Mouse (Mus musculus) midbrain, embryonic 16.5 days (tissue): ENCODE measurements around the gene Cx3cl1. TPM values are rescaled to one million over a fixed set of nuclear protein-coding genes. Genes with fewer than 3 reads are reported as not detected.

Experiments
- ATAC-seq: fragments of 200-750 bp; cut with Nextera tagmentation; 2 replicates; pipeline ENCODE4 v1.8.0; 2017; ENCODE audit warnings: moderate TSS enrichment
- H3K27ac ChIP-seq: fragments of 300-500 bp; sonication (generic); 2 replicates; pipeline ENCODE4 v1.5.1; 2014; ENCODE audit warnings: mild to moderate bottlenecking, low read length, mixed read lengths
- H3K27me3 ChIP-seq: fragments of 300-500 bp; sonication (generic); 2 replicates; pipeline ENCODE4 v1.6.1; 2014; ENCODE audit warnings: low read depth, low read length, mixed read lengths; ENCODE audit not compliant: control insufficient read depth, insufficient read depth
- H3K36me3 ChIP-seq: fragments of 300-500 bp; sonication (generic); 2 replicates; pipeline ENCODE4 v1.6.1; 2014; ENCODE audit warnings: mild to moderate bottlenecking, low read length, moderate library complexity, mixed read lengths; ENCODE audit not compliant: control insufficient read depth, insufficient read depth
- H3K4me1 ChIP-seq: fragments of 300-500 bp; sonication (generic); 2 replicates; pipeline ENCODE4 v1.6.1; 2014; ENCODE audit warnings: mild to moderate bottlenecking, low read length, mixed read lengths; ENCODE audit not compliant: control insufficient read depth, insufficient read depth
- H3K4me2 ChIP-seq: fragments of 300-500 bp; sonication (generic); 2 replicates; pipeline ENCODE4 v1.6.1; 2014; ENCODE audit warnings: mild to moderate bottlenecking, low read length, mixed read lengths
- H3K4me3 ChIP-seq: fragments of 300-500 bp; sonication (generic); 2 replicates; pipeline ENCODE4 v1.5.1; 2014; ENCODE audit warnings: low read depth, mild to moderate bottlenecking, low read length, moderate library complexity, mixed read lengths
- H3K9ac ChIP-seq: fragments of 300-500 bp; sonication (generic); 2 replicates; pipeline ENCODE4 v1.6.1; 2014; ENCODE audit warnings: low read depth, low read length, mixed read lengths
- H3K9me3 ChIP-seq: fragments of 300-500 bp; sonication (generic); replicated peaks from 2 replicates; pipeline ENCODE4 v1.6.1; 2014; ENCODE audit warnings: mild to moderate bottlenecking, low read length, mixed read lengths; ENCODE audit not compliant: control insufficient read depth, poor library complexity, severe bottlenecking
- WGBS: fragments of 180-500 bp; shearing (Covaris S2); extraction: QIAGEN DNeasy Blood & Tissue Kit; methylation state at CpG from one replicate; pipeline ENCODE4 v1.1.7; 2014; 5-methylcytosine and 5-hydroxymethylcytosine counted together
- polyA plus RNA-seq: library from polyadenylated mRNA; unstranded; fragments of >200 nt; fragmentation: Nextera tagmentation; extraction: Ambion mirVana; gene quantifications from 2 replicates; pipeline ENCODE4 v1.2.1, GENCODE M21; 2015

The Cx3cl1 gene
- polyA plus RNA-seq, 1 experiment from 2014 or later: 55.8 TPM

DNA sequence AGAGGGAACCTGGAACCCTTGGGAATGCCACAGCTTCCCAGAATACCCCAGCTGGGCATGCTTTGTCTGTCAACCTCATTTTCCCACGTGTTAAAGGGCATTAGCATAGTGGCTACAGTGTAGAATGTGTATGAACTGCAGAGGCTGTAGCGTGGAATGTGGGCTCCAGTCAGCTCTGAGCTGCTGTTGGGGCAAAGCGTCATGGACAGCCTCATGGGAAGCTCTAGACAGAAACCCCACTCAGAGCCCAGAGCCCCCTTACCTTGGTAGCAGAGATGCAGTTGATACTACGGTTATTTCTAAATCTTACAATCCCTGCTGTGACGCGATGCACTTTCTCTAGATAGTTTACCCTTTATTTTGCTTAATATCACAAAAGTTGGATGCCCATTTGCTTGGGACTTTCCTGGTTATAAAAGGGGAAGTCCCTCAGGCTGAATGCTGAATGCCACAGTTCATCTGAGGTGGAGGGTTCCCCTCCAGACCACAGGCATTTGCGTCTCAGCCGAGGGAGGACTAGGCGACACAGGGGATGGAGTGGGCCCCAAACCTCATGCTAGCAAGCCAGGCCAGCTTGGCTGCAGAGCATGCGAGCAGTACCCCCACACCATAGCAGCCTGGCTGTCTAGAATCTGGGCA is 7.2 kb downstream of the Cx3cl1 start:
- 73% methylated on average over 10 of the region's 10 CpGs for WGBS

DNA sequence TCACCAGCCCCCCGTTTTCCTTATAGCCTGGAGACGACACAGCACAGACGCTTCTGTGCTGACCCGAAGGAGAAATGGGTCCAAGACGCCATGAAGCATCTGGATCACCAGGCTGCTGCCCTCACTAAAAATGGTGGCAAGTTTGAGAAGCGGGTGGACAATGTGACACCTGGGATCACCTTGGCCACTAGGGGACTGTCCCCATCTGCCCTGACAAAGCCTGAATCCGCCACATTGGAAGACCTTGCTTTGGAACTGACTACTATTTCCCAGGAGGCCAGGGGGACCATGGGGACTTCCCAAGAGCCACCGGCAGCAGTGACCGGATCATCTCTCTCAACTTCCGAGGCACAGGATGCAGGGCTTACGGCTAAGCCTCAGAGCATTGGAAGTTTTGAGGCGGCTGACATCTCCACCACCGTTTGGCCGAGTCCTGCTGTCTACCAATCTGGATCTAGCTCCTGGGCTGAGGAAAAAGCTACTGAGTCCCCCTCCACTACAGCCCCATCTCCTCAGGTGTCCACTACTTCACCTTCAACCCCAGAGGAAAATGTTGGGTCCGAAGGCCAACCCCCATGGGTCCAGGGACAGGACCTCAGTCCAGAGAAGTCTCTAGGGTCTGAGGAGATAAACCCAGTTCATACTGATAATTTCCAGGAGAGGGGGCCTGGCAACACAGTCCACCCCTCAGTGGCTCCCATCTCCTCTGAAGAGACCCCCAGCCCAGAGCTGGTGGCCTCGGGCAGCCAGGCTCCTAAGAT is 7.9 kb downstream of the Cx3cl1 start:
- ATAC-seq: no peak
- H3K4me2 ChIP-seq: no peak overlapping the region
- no peak overlapping the region for H3K9ac ChIP-seq
- no peak overlapping the region for H3K27ac ChIP-seq
- H3K9me3 ChIP-seq: no peaks in the 10 kb centered on the region
- no peak overlapping the region for H3K4me3 ChIP-seq
- no peaks in the 10 kb centered on the region for H3K36me3 ChIP-seq
- peaks cover 5% of the 10 kb centered on the region; the same call in 1 of the 2 replicates for H3K4me1 ChIP-seq
- 95% methylated on average over 16 of the region's 16 CpGs for WGBS
- no peaks in the 10 kb centered on the region for H3K27me3 ChIP-seq

More for the DNA sequence above, 7.2 kb downstream of the Cx3cl1 start:
- no peak overlapping the region for H3K27ac ChIP-seq
- no peaks in the 10 kb centered on the region for H3K9me3 ChIP-seq
- no peaks in the 10 kb centered on the region for H3K36me3 ChIP-seq
- no peak overlapping the region for H3K4me2 ChIP-seq
- no peak overlapping the region for H3K4me3 ChIP-seq
- no peaks in the 10 kb centered on the region for H3K27me3 ChIP-seq
- no peak for ATAC-seq
- 0 out of 2 replicates have a peak overlapping the region, but pooled peaks have one; percentile 17 for H3K9ac ChIP-seq
- H3K4me1 ChIP-seq: peaks cover 8% of the 10 kb centered on the region

DNA sequence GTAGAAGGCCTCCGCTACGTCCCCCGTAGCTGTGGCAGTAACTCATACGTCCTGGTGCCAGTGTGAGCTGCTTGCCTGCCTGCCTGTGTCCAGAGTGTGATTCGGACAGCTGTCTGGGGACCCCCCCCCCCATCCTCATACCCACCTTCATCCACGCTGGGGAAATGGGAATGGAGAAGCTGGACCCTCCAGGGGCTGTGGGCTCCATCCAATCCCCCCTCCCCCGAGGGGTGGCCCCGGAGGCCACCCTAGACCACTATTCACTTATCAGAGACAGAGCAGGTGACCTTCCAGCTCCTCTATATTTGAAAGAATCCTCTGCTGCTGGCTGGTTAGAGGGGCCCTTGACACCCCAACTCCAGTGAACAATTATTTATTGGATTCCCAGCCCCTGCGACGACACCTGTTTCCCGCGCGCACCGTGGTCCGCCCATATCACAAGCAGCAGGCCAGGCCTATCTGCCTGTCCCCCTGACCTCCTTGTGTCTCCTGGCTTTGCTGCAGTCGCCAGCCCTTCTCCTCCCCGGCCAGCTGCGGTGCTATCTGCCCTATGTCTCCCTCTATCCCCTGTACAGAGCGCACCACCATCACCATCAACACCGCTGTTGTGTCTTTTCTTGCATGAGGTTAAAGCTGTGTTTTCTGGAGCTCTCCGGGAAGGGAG is 8.8 kb downstream of the Cx3cl1 start:
- WGBS: 86% methylated on average over 21 of the region's 21 CpGs
- no peak for ATAC-seq

DNA sequence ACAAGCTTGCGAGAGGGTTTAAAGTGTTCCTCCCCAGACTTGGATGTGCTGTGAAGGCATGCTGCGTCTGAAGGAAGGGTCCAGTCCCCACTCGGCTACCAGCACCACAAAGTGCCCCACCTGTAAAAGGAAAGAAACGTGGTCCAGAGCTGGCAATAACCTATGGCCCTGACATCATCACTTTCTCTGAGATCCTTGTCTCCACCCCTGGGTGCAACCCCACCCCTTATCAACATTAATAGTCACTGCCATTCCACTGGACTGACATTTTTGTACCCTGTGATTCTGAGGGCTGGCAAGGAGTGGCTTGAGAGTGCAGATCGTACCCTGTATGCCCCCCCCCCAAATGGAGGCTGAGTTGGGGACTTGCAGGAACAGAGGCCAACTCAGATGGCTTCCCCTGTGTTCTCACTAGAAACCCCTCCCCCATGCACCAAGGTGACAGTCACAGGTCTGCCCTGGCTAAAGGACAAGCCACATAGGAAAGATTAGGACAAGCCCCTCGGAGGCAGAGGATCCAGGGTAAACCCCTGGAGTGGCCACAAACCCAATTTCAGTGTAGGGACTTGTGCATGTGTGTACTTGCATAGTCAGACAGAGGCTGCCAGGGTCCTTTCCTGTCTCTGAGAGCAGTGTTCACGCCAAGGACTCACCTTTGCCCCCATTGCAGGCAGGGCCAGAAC is 9.5 kb downstream of the Cx3cl1 start:
- Histone ChIP-seq H3K4me1 (peaks cover 5% of the 10 kb centered on the region; the same call in 1 of the 2 replicates), H3K4me2 (no peak overlapping the region), H3K9ac (0 out of 2 replicates have a peak overlapping the region, but pooled peaks have one; percentile 14), H3K9me3 (no peaks in the 10 kb centered on the region), H3K27ac (no peak overlapping the region), H3K4me3 (no peak overlapping the region), H3K36me3 (no peaks in the 10 kb centered on the region), H3K27me3 (no peaks in the 10 kb centered on the region)
- 68% methylated on average over 7 of the region's 7 CpGs for WGBS
- ATAC-seq: no peak

More for the DNA sequence above, 8.8 kb downstream of the Cx3cl1 start:
- no peak overlapping the region for H3K4me2 ChIP-seq
- H3K27me3 ChIP-seq: no peaks in the 10 kb centered on the region
- no peak overlapping the region for H3K27ac ChIP-seq
- H3K36me3 ChIP-seq: no peaks in the 10 kb centered on the region
- H3K4me1 ChIP-seq: peaks cover 5% of the 10 kb centered on the region; the same call in 1 of the 2 replicates
- H3K9ac ChIP-seq: no peak overlapping the region
- H3K4me3 ChIP-seq: no peak overlapping the region
- no peaks in the 10 kb centered on the region for H3K9me3 ChIP-seq

DNA sequence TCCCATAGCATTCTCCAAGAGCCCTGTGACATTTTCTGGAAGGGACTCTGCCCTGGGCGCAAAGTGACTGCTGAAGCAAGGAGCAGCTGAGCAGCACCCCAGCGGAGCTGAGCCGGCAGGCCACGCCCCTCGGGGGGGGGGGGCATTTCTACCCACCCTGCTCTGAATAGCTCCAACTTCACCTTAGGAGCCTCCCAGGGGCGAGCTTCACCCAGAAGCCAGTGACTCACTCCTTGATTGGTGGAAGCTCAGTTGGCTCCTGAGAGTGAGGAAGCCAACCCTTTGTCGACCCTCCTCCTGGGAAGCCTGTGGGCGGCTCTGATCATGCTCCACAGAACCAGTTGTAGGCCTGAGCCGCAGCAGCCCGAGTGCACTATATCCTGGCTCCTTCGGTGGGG is 10.0 kb downstream of the Cx3cl1 start:
- H3K9ac ChIP-seq: 0 out of 2 replicates have a peak overlapping the region, but pooled peaks have one; percentile 14
- peak; percentile 28; the same call in 1 of the 2 replicates for ATAC-seq

DNA sequence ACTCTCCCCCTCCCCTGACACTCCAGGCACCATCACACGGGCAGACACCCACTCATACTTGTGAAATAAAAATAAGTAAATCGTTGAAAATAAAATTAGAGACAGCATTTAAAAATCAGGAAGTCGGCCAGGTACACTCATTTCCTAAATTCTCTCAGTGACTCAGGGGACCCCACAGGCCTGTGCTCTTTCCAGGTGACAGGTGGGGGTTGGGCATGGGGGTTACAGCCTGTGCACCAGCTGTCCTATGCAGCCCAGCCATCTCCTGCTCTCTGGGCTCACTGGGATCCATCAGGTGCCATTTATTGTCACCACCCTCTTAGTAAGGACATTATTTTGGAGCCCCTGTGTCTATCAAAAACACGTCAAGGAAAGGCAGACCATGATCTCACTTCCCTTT is 12.1 kb downstream of the Cx3cl1 start:
- H3K36me3 ChIP-seq: no peaks in the 10 kb centered on the region
- WGBS: 82% methylated on average over 4 of the region's 4 CpGs
- ATAC-seq: no peak

More for the DNA sequence above, 10.0 kb downstream of the Cx3cl1 start:
- Histone ChIP-seq H3K4me2 (no peak overlapping the region), H3K27ac (no peak overlapping the region), H3K27me3 (no peaks in the 10 kb centered on the region), H3K4me3 (no peak overlapping the region), H3K9me3 (no peaks in the 10 kb centered on the region), H3K4me1 (peaks cover 5% of the 10 kb centered on the region; the same call in 1 of the 2 replicates), H3K36me3 (no peaks in the 10 kb centered on the region)
- 13% methylated on average over 10 of the region's 11 CpGs for WGBS

DNA sequence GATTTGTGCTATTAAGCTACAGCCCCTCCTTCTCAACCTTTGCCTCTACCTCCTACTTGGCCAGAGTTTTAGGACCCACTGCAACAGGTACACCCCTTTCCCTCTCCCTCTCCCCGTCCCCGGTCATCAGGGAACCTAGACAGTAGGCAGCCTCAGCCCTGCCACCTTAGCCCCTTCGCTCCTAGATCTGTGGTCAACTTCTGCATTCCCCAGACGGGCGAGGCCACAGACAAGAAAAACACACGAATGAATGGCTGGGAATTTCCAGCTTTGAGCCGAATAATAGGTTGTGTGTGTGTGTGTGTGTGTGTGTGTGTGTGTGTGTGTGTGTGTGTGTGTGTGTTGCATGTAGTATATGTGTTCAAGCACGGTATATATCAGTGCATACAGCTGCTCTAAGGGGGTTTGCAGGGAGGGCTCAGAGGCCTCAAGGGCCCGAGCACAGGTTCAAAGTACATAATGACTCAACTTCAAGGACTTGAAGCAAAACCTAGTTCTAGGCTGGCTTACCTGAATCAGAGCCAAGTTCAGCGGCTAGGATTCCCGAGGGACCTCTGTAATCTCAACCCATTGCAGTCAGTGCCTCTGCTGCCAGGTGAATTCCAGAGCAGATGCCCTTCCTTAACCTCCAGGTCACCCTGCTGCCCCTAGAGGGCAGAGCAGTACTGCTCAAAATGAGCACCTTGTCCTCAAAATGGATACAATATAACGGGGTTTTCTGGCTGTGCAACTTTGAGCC is 13.6 kb downstream of the Cx3cl1 start:
- Histone ChIP-seq H3K4me2 (no peak overlapping the region), H3K4me3 (no peak overlapping the region), H3K27ac (no peak overlapping the region), H3K36me3 (no peaks in the 10 kb centered on the region), H3K9ac (no peak overlapping the region), H3K9me3 (no peaks in the 10 kb centered on the region), H3K4me1 (peaks cover 3% of the 10 kb centered on the region; the same call in 1 of the 2 replicates), H3K27me3 (no peaks in the 10 kb centered on the region)
- ATAC-seq: no peak
- WGBS: 61% methylated on average over 12 of the region's 12 CpGs

More for the DNA sequence above, 12.1 kb downstream of the Cx3cl1 start:
- H3K4me2 ChIP-seq: no peak overlapping the region
- H3K9me3 ChIP-seq: no peaks in the 10 kb centered on the region
- H3K4me3 ChIP-seq: no peak overlapping the region
- no peaks in the 10 kb centered on the region for H3K27me3 ChIP-seq
- no peak overlapping the region for H3K9ac ChIP-seq
- H3K4me1 ChIP-seq: peaks cover 3% of the 10 kb centered on the region; the same call in 1 of the 2 replicates
- no peak overlapping the region for H3K27ac ChIP-seq

DNA sequence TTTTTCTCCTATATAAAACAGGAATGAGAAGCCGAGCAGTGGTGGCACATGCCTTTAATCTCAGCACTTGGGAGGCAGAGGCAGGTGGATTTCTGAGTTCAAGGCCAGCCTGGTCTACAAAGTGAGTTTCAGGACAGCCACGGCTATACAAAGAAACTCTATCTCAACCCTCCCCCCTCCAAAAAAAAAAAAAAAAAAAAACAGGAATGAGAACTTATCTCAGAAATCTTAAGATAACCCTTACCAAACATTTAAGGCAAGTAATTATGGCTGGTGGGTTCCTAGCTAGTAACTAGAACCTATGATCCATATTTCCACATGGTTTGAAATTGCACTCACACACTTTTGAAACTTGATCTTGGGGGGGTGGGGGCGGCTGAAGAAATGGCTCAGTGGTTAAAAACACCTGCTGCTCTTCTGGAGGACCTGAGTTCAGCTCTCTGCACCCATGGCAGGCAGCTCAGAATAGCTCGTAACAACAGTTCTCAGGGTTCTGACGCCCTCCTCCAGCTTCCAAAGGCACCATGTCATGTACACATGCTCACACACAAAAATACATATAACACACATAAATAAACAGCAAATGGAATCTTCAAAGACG is 14.3 kb downstream of the Cx3cl1 start:
- no peaks in the 10 kb centered on the region for H3K36me3 ChIP-seq
- H3K9ac ChIP-seq: no peak overlapping the region
- H3K4me3 ChIP-seq: no peak overlapping the region
- peaks cover 3% of the 10 kb centered on the region; the same call in 1 of the 2 replicates for H3K4me1 ChIP-seq
- H3K27me3 ChIP-seq: no peaks in the 10 kb centered on the region
- no peak for ATAC-seq
- H3K27ac ChIP-seq: no peak overlapping the region
- H3K4me2 ChIP-seq: no peak overlapping the region
- 70% methylated on average over 6 of the region's 6 CpGs for WGBS
- no peaks in the 10 kb centered on the region for H3K9me3 ChIP-seq
